Mouse (Mus musculus): ENCODE measurements around the gene Abcg2.

Abcg2 gene

GRCm38 (mm10) chr6:58633731-58634130 is 49.4 kb downstream of the Abcg2 start:
- no peak for DNase-seq (ENCODE audit: low spot score in 2 of 2)

- DNase-seq (ENCODE audit: low spot score in 2 of 2), result no peak
Measured at GRCm38 (mm10) chr6:58638566-58638965, 54.2 kb downstream of the Abcg2 start.

GRCm38 (mm10) chr6:58639391-58639790 is 55.1 kb downstream of the Abcg2 start:
- DNase-seq (ENCODE audit: low spot score in 2 of 2), result no peak

GRCm38 (mm10) chr6:58640333-58641018 is 56.2 kb downstream of the Abcg2 start:
- DNase-seq (ENCODE audit: low spot score in 2 of 2), result peak; percentile 77 to 88

- no peak for DNase-seq (ENCODE audit: low spot score in 2 of 2)
Measured at GRCm38 (mm10) chr6:58641056-58641799, 56.9 kb downstream of the Abcg2 start.

GRCm38 (mm10) chr6:58642191-58642590 is 57.9 kb downstream of the Abcg2 start:
- DNase-seq (ENCODE audit: low spot score in 2 of 2), result peak; percentile 59 to 75

GRCm38 (mm10) chr6:58644586-58644985 is 60.3 kb downstream of the Abcg2 start:
- no peak for DNase-seq (ENCODE audit: low spot score in 2 of 2)

GRCm38 (mm10) chr6:58648100-58648749 is 63.9 kb downstream of the Abcg2 start:
- DNase-seq (ENCODE audit: low spot score in 2 of 2), result no peak

- no peak for DNase-seq (ENCODE audit: low spot score in 2 of 2)
Measured at GRCm38 (mm10) chr6:58650136-58650535, 65.8 kb downstream of the Abcg2 start.

- DNase-seq (ENCODE audit: low spot score in 2 of 2), result no peak
Measured at GRCm38 (mm10) chr6:58651038-58651437, 66.7 kb downstream of the Abcg2 start.

- no peak for DNase-seq (ENCODE audit: low spot score in 2 of 2)
Measured at GRCm38 (mm10) chr6:58660951-58661575, 76.7 kb downstream of the Abcg2 start.

GRCm38 (mm10) chr6:58677802-58678201 is 93.5 kb downstream of the Abcg2 start:
- no peak for DNase-seq (ENCODE audit: low spot score in 2 of 2)

- no peak for DNase-seq (ENCODE audit: low spot score in 2 of 2)
Measured at GRCm38 (mm10) chr6:58678530-58678929, 94.2 kb downstream of the Abcg2 start.

- no peak for DNase-seq (ENCODE audit: low spot score in 2 of 2)
Measured at GRCm38 (mm10) chr6:58691584-58691983, 107.3 kb downstream of the Abcg2 start.

GRCm38 (mm10) chr6:58694257-58694656 is 109.9 kb downstream of the Abcg2 start:
- no peak for DNase-seq (ENCODE audit: low spot score in 2 of 2)

- DNase-seq (ENCODE audit: low spot score in 2 of 2), result no peak
Measured at GRCm38 (mm10) chr6:58694765-58695164, 110.4 kb downstream of the Abcg2 start.

- DNase-seq (ENCODE audit: low spot score in 2 of 2), result no peak
Measured at GRCm38 (mm10) chr6:58710369-58710768, 126.0 kb downstream of the Abcg2 start.

GRCm38 (mm10) chr6:58711909-58712308 is 127.6 kb downstream of the Abcg2 start:
- no peak for DNase-seq (ENCODE audit: low spot score in 2 of 2)

GRCm38 (mm10) chr6:58733851-58734250 is 149.5 kb downstream of the Abcg2 start:
- DNase-seq (ENCODE audit: low spot score in 2 of 2), result no peak

- DNase-seq (ENCODE audit: low spot score in 2 of 2), result no peak
Measured at GRCm38 (mm10) chr6:58735090-58735489, 150.8 kb downstream of the Abcg2 start.

All from spleen, postnatal 4 days (tissue).